Mouse (Mus musculus) CH12.LX (cell line): Measurements from ENCODE around the gene Tecta. TPM values are rescaled to one million over a fixed set of nuclear protein-coding genes. Genes with fewer than 3 reads are reported as not detected.

Experiments used
- DNase-seq: peaks from one replicate; pipeline ENCODE4 v3.0.0-alpha.2; 2013; ENCODE audit errors: extremely low read depth
- H3K27ac ChIP-seq: 2 replicates; pipeline ENCODE4 v1.5.1; 2012; ENCODE audit warnings: low read depth, mild to moderate bottlenecking, control low read depth, moderate library complexity; ENCODE audit not compliant: insufficient read depth
- H3K27me3 ChIP-seq: replicated peaks from 2 replicates; pipeline ENCODE3; 2012; ENCODE audit warnings: inconsistent platforms
- H3K36me3 ChIP-seq, 2 experiments: replicated peaks in 1 of 2; 2 replicates each; pipeline versions ENCODE3 to v1.6.1; 2012; ENCODE audit warnings: inconsistent platforms in 1 of 2, low read length in 1 of 2, mild to moderate bottlenecking in 1 of 2, mixed read lengths in 1 of 2, moderate library complexity in 1 of 2; ENCODE audit not compliant: control insufficient read depth in 1 of 2, insufficient read depth in 1 of 2
- H3K4me1 ChIP-seq, 2 experiments: 2 replicates each; pipeline ENCODE4 v1.6.1; 2012; ENCODE audit warnings: inconsistent platforms in 1 of 2, moderate library complexity in 1 of 2; ENCODE audit not compliant: insufficient read depth in 2 of 2, control insufficient read depth in 1 of 2
- H3K4me2 ChIP-seq: 2 replicates; pipeline ENCODE4 v1.6.1; 2012; ENCODE audit warnings: low read depth, mild to moderate bottlenecking, control low read depth; ENCODE audit not compliant: poor library complexity, insufficient read depth, severe bottlenecking
- H3K4me3 ChIP-seq, 3 experiments: fragments of 150-350 bp in 1 of 3; sonication (generic) in 1 of 3; replicated peaks in 1 of 3; 2 replicates each; pipeline versions ENCODE3 to v1.5.1; 2011 to 2012; ENCODE audit warnings: low read depth in 2 of 3, low read length in 2 of 3, mild to moderate bottlenecking in 2 of 3, moderate library complexity in 2 of 3, control low read depth in 1 of 3, improper control_type of control experiment in 1 of 3, inconsistent platforms in 1 of 3, mixed read lengths in 1 of 3; ENCODE audit not compliant: poor library complexity in 1 of 3
- H3K79me2 ChIP-seq: replicated peaks from 2 replicates; pipeline ENCODE4 v1.6.1; 2012; ENCODE audit warnings: mild to moderate bottlenecking, moderate library complexity; ENCODE audit not compliant: control insufficient read depth, poor library complexity, insufficient read depth, severe bottlenecking; ENCODE audit errors: extremely low read depth
- H3K9ac ChIP-seq: 2 replicates; pipeline ENCODE4 v1.6.1; 2012; ENCODE audit warnings: low read depth, mild to moderate bottlenecking, control low read depth, moderate library complexity; ENCODE audit not compliant: insufficient read depth
- H3K9me3 ChIP-seq: replicated peaks from 2 replicates; pipeline ENCODE3; 2012; ENCODE audit warnings: low read length, inconsistent platforms, mixed read lengths
- BHLHE40 ChIP-seq: IDR thresholded peaks from 2 replicates; pipeline ENCODE4 v1.6.1; 2011; ENCODE audit warnings: mild to moderate bottlenecking, low read depth, low read length, improper control_type of control experiment
- CHD1 ChIP-seq: IDR thresholded peaks from 2 replicates; pipeline ENCODE4 v1.6.1; 2012; ENCODE audit warnings: low read depth, low read length, improper control_type of control experiment, inconsistent platforms
- CHD2 ChIP-seq: IDR thresholded peaks from 2 replicates; pipeline ENCODE4 v1.6.1; 2011; ENCODE audit warnings: low read length, improper control_type of control experiment
- CTCF ChIP-seq, 2 experiments: IDR thresholded peaks in 1 of 2; conservative IDR thresholded peaks in 1 of 2; 2 replicates each; pipeline ENCODE4 v1.5.1; 2011 to 2012; ENCODE audit warnings: low read depth in 2 of 2, low read length in 2 of 2, improper control_type of control experiment in 1 of 2, inconsistent platforms in 1 of 2, mild to moderate bottlenecking in 1 of 2, moderate library complexity in 1 of 2
- E2F4 ChIP-seq: IDR thresholded peaks from 2 replicates; pipeline ENCODE4 v1.6.1; 2011; ENCODE audit warnings: low read depth, low read length, improper control_type of control experiment; ENCODE audit not compliant: insufficient replicate concordance
- ELF1 ChIP-seq: IDR thresholded peaks from 2 replicates; pipeline ENCODE4 v1.6.1; 2014; ENCODE audit warnings: low read depth, mild to moderate bottlenecking, inconsistent platforms, low read length, improper control_type of control experiment
- EP300 ChIP-seq: IDR thresholded peaks from 2 replicates; pipeline ENCODE4 v1.6.1; 2011; ENCODE audit warnings: low read length, improper control_type of control experiment
- GABPA ChIP-seq: IDR thresholded peaks from 2 replicates; pipeline ENCODE4 v1.6.1; 2012; ENCODE audit warnings: low read depth, low read length, improper control_type of control experiment, inconsistent platforms; ENCODE audit not compliant: insufficient replicate concordance
- HCFC1 ChIP-seq: IDR thresholded peaks from 2 replicates; pipeline ENCODE4 v1.6.1; 2012; ENCODE audit warnings: low read depth, mild to moderate bottlenecking, inconsistent platforms, low read length, improper control_type of control experiment
- IRF4 ChIP-seq: IDR thresholded peaks from 2 replicates; pipeline ENCODE4 v1.6.1; 2014; ENCODE audit warnings: low read depth, mild to moderate bottlenecking, inconsistent platforms, low read length, improper control_type of control experiment
- JUN ChIP-seq: IDR thresholded peaks from 2 replicates; pipeline ENCODE4 v1.6.1; 2011; ENCODE audit warnings: low read depth, mild to moderate bottlenecking, low read length, improper control_type of control experiment, moderate library complexity; ENCODE audit not compliant: insufficient read depth
- MAFK ChIP-seq: IDR thresholded peaks from 2 replicates; pipeline ENCODE4 v1.6.1; 2011; ENCODE audit warnings: low read length, improper control_type of control experiment; ENCODE audit not compliant: insufficient replicate concordance
- MAX ChIP-seq: IDR thresholded peaks from 2 replicates; pipeline ENCODE4 v1.6.1; 2011; ENCODE audit warnings: low read length, improper control_type of control experiment
- MAZ ChIP-seq: IDR thresholded peaks from 2 replicates; pipeline ENCODE4 v1.6.1; 2012; ENCODE audit warnings: low read depth, mild to moderate bottlenecking, inconsistent platforms, low read length, improper control_type of control experiment, moderate library complexity
- NELFE ChIP-seq: IDR thresholded peaks from 2 replicates; pipeline ENCODE4 v1.6.1; 2011; ENCODE audit warnings: low read depth, low read length, improper control_type of control experiment
- NRF1 ChIP-seq: IDR thresholded peaks from 2 replicates; pipeline ENCODE4 v1.6.1; 2014; ENCODE audit warnings: low read depth, mild to moderate bottlenecking, inconsistent platforms, low read length, improper control_type of control experiment, moderate library complexity
- PAX5 ChIP-seq: IDR thresholded peaks from 2 replicates; pipeline ENCODE4 v1.6.1; 2012; ENCODE audit warnings: low read length, inconsistent platforms, mixed read lengths
- POLR2AphosphoS2 ChIP-seq: IDR thresholded peaks from 2 replicates; pipeline ENCODE4 v1.6.1; 2011; ENCODE audit warnings: low read depth, low read length, improper control_type of control experiment
- RAD21 ChIP-seq: IDR thresholded peaks from 2 replicates; pipeline ENCODE4 v1.6.1; 2011; ENCODE audit warnings: low read depth, mild to moderate bottlenecking, low read length, improper control_type of control experiment, moderate library complexity
- RCOR1 ChIP-seq: conservative IDR thresholded peaks from 2 replicates; pipeline ENCODE4 v1.6.1; 2012; ENCODE audit warnings: low read depth, mild to moderate bottlenecking, inconsistent platforms, low read length, improper control_type of control experiment
- SIN3A ChIP-seq: IDR thresholded peaks from 2 replicates; pipeline ENCODE4 v1.6.1; 2012; ENCODE audit warnings: low read length, improper control_type of control experiment, inconsistent platforms
- TCF12 ChIP-seq: IDR thresholded peaks from 2 replicates; pipeline ENCODE4 v1.6.1; 2014; ENCODE audit warnings: low read depth, mild to moderate bottlenecking, inconsistent platforms, low read length, improper control_type of control experiment
- UBTF ChIP-seq: IDR thresholded peaks from 2 replicates; pipeline ENCODE4 v1.6.1; 2012; ENCODE audit warnings: low read depth, mild to moderate bottlenecking, inconsistent platforms, low read length, improper control_type of control experiment, moderate library complexity
- USF1 ChIP-seq: IDR thresholded peaks from 2 replicates; pipeline ENCODE4 v1.6.1; 2014; ENCODE audit warnings: low read depth, mild to moderate bottlenecking, inconsistent platforms, low read length, improper control_type of control experiment
- USF2 ChIP-seq: conservative IDR thresholded peaks from 2 replicates; pipeline ENCODE4 v1.6.1; 2011; ENCODE audit warnings: low read depth, low read length, improper control_type of control experiment
- ZKSCAN1 ChIP-seq: IDR thresholded peaks from 2 replicates; pipeline ENCODE4 v1.6.1; 2012; ENCODE audit warnings: low read depth, inconsistent platforms, low read length, improper control_type of control experiment, borderline replicate concordance
- ZNF384 ChIP-seq: IDR thresholded peaks from 2 replicates; pipeline ENCODE4 v1.6.1; 2012; ENCODE audit warnings: low read depth, low read length, improper control_type of control experiment, inconsistent platforms
- dilution Hi-C: fragments of 300-500 bp; cut with MboI; formaldehyde crosslinking; loops from 2 replicates; pipeline ENCODE4 v1.14.3; 2020; ENCODE audit warnings: low sequenced_read_pairs; ENCODE audit not compliant: extremely low pct_unique_long_range_greater_than_20kb, extremely low pct_ligation_motif_present
- in situ Hi-C: fragments of 300-500 bp; cut with MboI; formaldehyde crosslinking; loops from 3 replicates; pipeline ENCODE4 v1.14.3; 2019; ENCODE audit warnings: low sequenced_read_pairs, low pct_ligation_motif_present, low pct_unique_long_range_greater_than_20kb, mixed read lengths
- polyA plus RNA-seq: library from polyadenylated mRNA; unstranded; fragments of >175 nt; gene quantifications from 2 replicates; pipeline ENCODE4 v1.2.1, GENCODE M21; 2012; ENCODE audit warnings: low read depth; ENCODE audit not compliant: insufficient read length
- total RNA-seq, 2 experiments: library from RNA; depleted of rRNA; stranded (reverse); fragments of 300-350 nt in 1 of 2; fragments of >200 nt in 1 of 2; gene quantifications; 2 replicates each; pipeline ENCODE4 v1.2.3; 2012 to 2014

The Tecta gene
- total and polyA plus RNA-seq, 3 experiments = 0.04 to 0.09 TPM; not detected in 1

DNA sequence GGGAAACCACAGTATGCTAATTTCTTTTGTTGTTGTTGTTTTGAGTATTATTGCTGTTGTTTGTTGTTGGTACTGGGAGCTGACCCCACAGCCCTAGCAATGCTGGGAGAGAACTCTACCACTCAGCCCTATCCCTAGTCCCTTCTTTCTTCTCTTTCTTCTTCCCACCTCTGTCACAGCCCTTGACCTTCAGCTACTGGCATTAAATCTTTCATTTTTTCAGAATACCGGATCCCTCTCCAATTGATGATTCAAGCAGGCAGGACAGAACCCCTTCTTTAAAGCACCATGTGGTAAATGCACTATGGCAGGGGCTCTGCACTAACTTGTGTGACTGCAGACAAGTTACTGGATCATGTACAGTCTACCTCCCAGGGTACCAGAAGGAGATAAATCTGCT is 63.2 kb downstream of the Tecta start:
- Histone ChIP-seq H3K4me2 (no peak overlapping the region), H3K4me3 (no peak overlapping the region), H3K79me2 (no peaks in the 10 kb centered on the region), H3K27me3 (peaks cover 8% of the 10 kb centered on the region), H3K4me1 (peaks cover 0 to 5% of the 10 kb centered on the region in 2 experiments; a peak in 1 of 4 replicates), H3K27ac (no peak overlapping the region), H3K9me3 (no peaks in the 10 kb centered on the region), H3K9ac (no peak overlapping the region), H3K36me3 (no peaks in the 10 kb centered on the region)
- TF ChIP-seq MAFK (no peak), NRF1 (no peak), EP300 (no peak), ELF1 (no peak), CTCF (conservative IDR thresholded peaks at IDR 0.05 in 1 of 2, IDR thresholded peaks at IDR 0.05 in 1 of 2; ENCODE audit: low read depth in 2 of 2, low read length in 2 of 2) (no peak), SIN3A (no peak), BHLHE40 (no peak), TCF12 (no peak), RAD21 (no peak), CHD1 (no peak), HCFC1 (no peak)
- in situ Hi-C loops = loop anchor here (25.0 kb wide), 1 partner anchor 601 kb away; the partner anchor contains the start of gene Grik4
- dilution Hi-C loops = no loop called here
- DNase-seq = no peak

DNA sequence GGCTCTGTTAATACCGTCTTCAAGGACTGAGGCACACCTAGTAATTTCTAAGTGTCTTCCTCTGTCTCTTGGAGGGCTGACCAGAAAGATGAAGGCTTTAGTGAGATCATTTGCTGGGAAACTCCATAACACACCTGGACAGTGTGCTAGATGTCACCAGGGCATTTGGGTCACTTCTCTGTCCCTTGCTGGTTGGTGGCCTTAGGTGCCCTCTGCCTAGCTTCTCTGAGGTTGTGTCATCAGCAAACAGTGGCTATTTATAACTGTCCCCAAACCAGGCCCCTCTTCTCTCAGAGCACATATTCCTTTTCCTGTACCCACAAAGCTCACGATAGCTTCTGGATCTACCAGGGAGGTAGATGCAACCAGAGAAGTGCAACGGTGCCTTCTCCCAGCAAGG is 64.8 kb downstream of the Tecta start:
- Histone ChIP-seq H3K9me3 (no peaks in the 10 kb centered on the region), H3K36me3 (no peaks in the 10 kb centered on the region), H3K4me2 (no peak overlapping the region), H3K27ac (no peak overlapping the region), H3K9ac (no peak overlapping the region), H3K4me3 (no peak overlapping the region), H3K4me1 (peaks cover 0 to 5% of the 10 kb centered on the region in 2 experiments; a peak in 1 of 4 replicates), H3K27me3 (peaks cover 17% of the 10 kb centered on the region), H3K79me2 (no peaks in the 10 kb centered on the region)
- DNase-seq = no peak
- in situ Hi-C loops (loop anchor here (25.0 kb wide), 1 partner anchor 602 kb away; the partner anchor contains the start of gene Grik4), dilution Hi-C loops (no loop called here)
- no peak for TF ChIP-seq NELFE
- no peak for TF ChIP-seq ZNF384
- TF ChIP-seq MAZ = no peak
- TF ChIP-seq ZKSCAN1 = no peak
- no peak for TF ChIP-seq POLR2AphosphoS2
- TF ChIP-seq UBTF = no peak
- TF ChIP-seq GABPA = no peak
- no peak for TF ChIP-seq CHD2
- TF ChIP-seq MAX = no peak
- no peak for TF ChIP-seq CHD1
- no peak for TF ChIP-seq IRF4
- TF ChIP-seq MAFK = no peak
- TF ChIP-seq USF1 = no peak
- no peak for TF ChIP-seq NRF1
- TF ChIP-seq USF2 = no peak
- no peak for TF ChIP-seq PAX5
- no peak for TF ChIP-seq RAD21
- no peak for TF ChIP-seq E2F4
- no peak for TF ChIP-seq RCOR1
- TF ChIP-seq JUN = no peak
